Comparison of ENCODE assay signal across 23 mouse cellular contexts in the genomic region with DNA sequence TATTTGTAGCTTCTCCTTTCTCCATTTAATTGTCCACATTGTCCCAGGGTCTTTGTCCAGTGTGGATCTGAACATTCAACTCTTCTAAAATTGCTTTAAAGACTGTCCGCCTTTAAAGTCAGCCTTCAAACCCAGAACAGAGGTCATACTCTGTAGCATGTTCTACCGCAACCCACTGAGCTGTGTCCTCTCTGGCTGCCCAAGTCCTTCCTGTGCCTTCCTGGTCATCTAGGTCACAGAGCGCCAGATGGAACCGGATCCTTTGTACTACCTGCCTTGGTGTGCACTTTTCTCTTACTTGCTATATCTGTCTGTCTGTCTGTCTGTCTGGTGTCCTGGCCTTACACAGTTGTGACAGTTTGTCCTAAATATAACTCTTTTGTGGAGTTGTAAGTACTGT.
"Had no signal": no experiment of that assay in that cellular context is flagged by ENCODE, and none has a peak within 500 bp of the region (broad histone marks: within the 10 kb centered on the region; RNA-seq: fewer than 3 reads in every experiment).

No protein-coding gene starts in this region.

- H3K36me3 ChIP-seq: limb, embryonic 12.5 days; limb, embryonic 15.5 days; neural tube, embryonic 13.5 days; stomach, embryonic 15.5 days had no signal

- DNase-seq: layer of hippocampus, postnatal 36 days; left cerebral cortex, postnatal 4 days; liver, postnatal 0 days; lung, embryonic 14.5 days; retina, postnatal 1 day; right cerebral cortex, postnatal 25 days; spleen, adult 18-20 months; thymus, postnatal 36 days had no signal

- H3K9ac ChIP-seq: limb, embryonic 12.5 days; limb, embryonic 15.5 days; liver, embryonic 14.5 days; liver, postnatal 0 days; lung, embryonic 14.5 days; midbrain, embryonic 13.5 days; neural tube, embryonic 13.5 days; stomach, embryonic 15.5 days had no signal

- H3K4me2 ChIP-seq: limb, embryonic 12.5 days; limb, embryonic 15.5 days; liver, embryonic 11.5 days; lung, embryonic 14.5 days; midbrain, embryonic 13.5 days; neural tube, embryonic 13.5 days; stomach, embryonic 15.5 days had no signal

- ATAC-seq: intestine, postnatal 0 days; liver, postnatal 0 days; lung, postnatal 0 days; midbrain, embryonic 13.5 days; midbrain, embryonic 16.5 days had no signal

- H3K4me3 ChIP-seq: layer of hippocampus, adult 2 months; limb, embryonic 12.5 days; limb, embryonic 15.5 days; megakaryocyte, embryonic 14.5 days; midbrain, embryonic 10.5 days; midbrain, embryonic 13.5 days; myocyte; neural tube, embryonic 13.5 days; stomach, embryonic 15.5 days had no signal

- H3K27ac ChIP-seq: layer of hippocampus, adult 2 months; limb, embryonic 12.5 days; limb, embryonic 15.5 days; liver, embryonic 14.5 days; macrophage; midbrain, embryonic 10.5 days; midbrain, embryonic 13.5 days; neural tube, embryonic 13.5 days; stomach, embryonic 15.5 days had no signal

- H3K9me3 ChIP-seq: limb, embryonic 12.5 days; limb, embryonic 15.5 days; midbrain, embryonic 10.5 days; midbrain, embryonic 13.5 days; stomach, embryonic 15.5 days had no signal

- H3K27me3 ChIP-seq: limb, embryonic 12.5 days; limb, embryonic 15.5 days; megakaryocyte, embryonic 14.5 days; midbrain, embryonic 13.5 days; neural tube, embryonic 13.5 days; stomach, embryonic 15.5 days had no signal
